Mouse (Mus musculus): ENCODE measurements around the gene Ppif.

- TF ChIP-seq CTCF (IDR thresholded peaks at IDR 0.05; ENCODE audit: low read depth, low read length), result no peak
- TF ChIP-seq EP300 (IDR thresholded peaks at IDR 0.05; ENCODE audit: insufficient read depth, low read depth, low read length), result no peak
Observed at GRCm38 (mm10) chr14:25654401-25655197, 39.4 kb upstream of the Ppif start.

All from ES-Bruce4 (cell line).